Mouse (Mus musculus): Measurements from ENCODE around the gene Prtn3. TPM values are rescaled to one million over a fixed set of nuclear protein-coding genes. Genes with fewer than 3 reads are reported as not detected.

Prtn3 gene
- total and polyA plus RNA-seq, 3 experiments, result 0.55 to 1.2 (median 0.84) TPM

DNA sequence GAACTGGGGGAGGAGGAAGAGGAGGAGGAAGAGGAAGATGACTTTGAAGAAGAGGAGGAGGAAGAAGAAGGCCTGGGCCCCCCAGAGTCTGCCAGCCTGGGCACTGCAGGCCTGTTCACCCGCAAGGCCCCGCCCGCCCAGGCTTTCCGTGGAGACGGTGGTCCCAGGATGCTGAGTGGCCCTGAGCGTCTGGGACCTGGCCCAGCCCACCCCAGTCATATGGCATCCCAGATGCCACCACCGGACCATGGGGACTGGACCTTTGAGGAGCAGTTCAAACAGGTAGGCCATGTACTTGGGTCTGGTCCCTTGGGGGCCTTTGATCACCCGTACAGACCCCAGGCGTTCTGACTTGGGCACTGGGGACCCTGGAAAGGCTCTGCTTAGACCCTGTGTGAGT, 57.5 kb downstream of the Prtn3 start:
- Histone ChIP-seq H3K4me3 (no peak overlapping the region), H3K27ac (no peak overlapping the region), H3K9ac (ENCODE audit: low read depth, low read length) (no peak overlapping the region), H3K4me1 (ENCODE audit: control insufficient read depth, insufficient read depth, low read length) (peaks cover 29% of the 10 kb centered on the region), H3K27me3 (ENCODE audit: control insufficient read depth, insufficient read depth, low read length) (no peaks in the 10 kb centered on the region), H3K36me3 (ENCODE audit: control insufficient read depth, insufficient read depth, low read length) (no peaks in the 10 kb centered on the region), H3K79me2 (replicated peaks; ENCODE audit: control insufficient read depth, insufficient read depth, low read length) (no peaks in the 10 kb centered on the region)
- intact Hi-C loops (cut with DNase I), result no loop called here
- no peak for TF ChIP-seq CTCF (IDR thresholded peaks at IDR 0.05)
- TF ChIP-seq EP300 (IDR thresholded peaks at IDR 0.05; ENCODE audit: insufficient read depth, low read depth, low read length), result no peak
- TF ChIP-seq POLR2A (IDR thresholded peaks at IDR 0.05; ENCODE audit: insufficient read depth, low read depth, low read length), result no peak
- WGBS, result 88% methylated on average over 9 of the region's 9 CpGs
- DNase-seq, result no peak

DNA sequence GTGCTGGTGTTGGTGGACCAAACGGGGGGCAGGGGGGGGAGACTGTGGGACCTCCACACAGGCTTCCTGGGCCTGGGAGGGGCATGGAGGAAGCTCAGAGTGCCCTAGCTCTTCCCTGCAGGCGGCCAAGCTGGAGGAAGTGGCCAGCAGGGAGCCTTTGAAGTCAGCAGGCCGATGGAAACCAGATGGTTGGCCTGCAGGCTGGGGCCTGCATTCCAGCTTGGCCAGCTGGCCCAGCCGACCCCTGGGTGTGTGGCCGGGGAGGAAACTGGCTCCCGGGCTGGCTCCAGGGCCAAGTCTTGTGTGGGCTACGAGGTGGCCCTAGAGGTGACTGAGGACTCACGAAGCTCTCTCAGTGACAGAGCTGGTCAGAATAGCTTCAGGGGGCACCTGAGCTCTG, 58.5 kb downstream of the Prtn3 start:
- no peaks in the 10 kb centered on the region for H3K27me3 ChIP-seq (ENCODE audit: control insufficient read depth, insufficient read depth, low read length)
- H3K27ac ChIP-seq, result peak overlapping the region; percentile 28
- no peaks in the 10 kb centered on the region for H3K36me3 ChIP-seq (ENCODE audit: control insufficient read depth, insufficient read depth, low read length)
- peak; percentile 79 to 85 for DNase-seq
- H3K4me3 ChIP-seq, result no peak overlapping the region
- H3K4me1 ChIP-seq (ENCODE audit: control insufficient read depth, insufficient read depth, low read length), result peaks cover 31% of the 10 kb centered on the region
- TF ChIP-seq EP300 (IDR thresholded peaks at IDR 0.05; ENCODE audit: insufficient read depth, low read depth, low read length) (peak; percentile 73; the same call in 1 of the 2 replicates), POLR2A (IDR thresholded peaks at IDR 0.05; ENCODE audit: insufficient read depth, low read depth, low read length) (no peak), CTCF (IDR thresholded peaks at IDR 0.05) (0 out of 2 replicates have a peak, but pooled peaks have one; percentile 2)
- H3K79me2 ChIP-seq (replicated peaks; ENCODE audit: control insufficient read depth, insufficient read depth, low read length), result no peaks in the 10 kb centered on the region
- H3K9ac ChIP-seq (ENCODE audit: low read depth, low read length), result no peak overlapping the region
- intact Hi-C loops (cut with DNase I), result no loop called here
- 26% methylated on average over 8 of the region's 8 CpGs for WGBS

Small RNA genes within 50 kb of the gene (microRNA-seq; reads per million reads assigned to microRNA genes)
- gene Mir6910, result 0 to 1.1 reads per million in 2 experiments

Other genes with a start within 250 kb of the Prtn3 start
Only the 30 nearest of the 34 such genes appear.
- not detected for gene Madcam1, start 209.9 kb upstream of the Prtn3 start, total RNA-seq (2021)
- gene Madcam1, start 209.9 kb upstream of the Prtn3 start, polyA plus RNA-seq (2012; rRNA removed), result not detected in 2 replicates
- gene Tpgs1, start 205.1 kb upstream of the Prtn3 start, total RNA-seq (2021), result 10 to 100 TPM; 16.5 to 18.8 TPM
- 18.0 and 28.1 TPM in 2 replicates for gene Tpgs1, start 205.1 kb upstream of the Prtn3 start, polyA plus RNA-seq (2012; rRNA removed)
- gene Cdc34, start 192.3 kb upstream of the Prtn3 start, total RNA-seq (2021), result 100 to 1,000 TPM; 196 to 216 TPM
- 352 and 397 TPM in 2 replicates for gene Cdc34, start 192.3 kb upstream of the Prtn3 start, polyA plus RNA-seq (2012; rRNA removed)
- gene Gzmm, start 185.5 kb upstream of the Prtn3 start, total RNA-seq (2021), result 1 to 10 TPM; 6.4 to 6.5 TPM
- 7.4 and 9.2 TPM in 2 replicates for gene Gzmm, start 185.5 kb upstream of the Prtn3 start, polyA plus RNA-seq (2012; rRNA removed)
- 1,000 to 10,000 TPM; 1,364 to 1,491 TPM for gene Bsg, start 170.0 kb upstream of the Prtn3 start, total RNA-seq (2021)
- gene Bsg, start 170.0 kb upstream of the Prtn3 start, polyA plus RNA-seq (2012; rRNA removed), result 1,570 and 1,684 TPM in 2 replicates
- gene Hcn2, start 157.8 kb upstream of the Prtn3 start, total RNA-seq (2021), result 10 to 100 TPM; 17.0 to 17.5 TPM
- 23.8 and 33.5 TPM in 2 replicates for gene Hcn2, start 157.8 kb upstream of the Prtn3 start, polyA plus RNA-seq (2012; rRNA removed)
- 10 to 100 TPM; 42.2 to 44.7 TPM for gene Polrmt, start 127.9 kb upstream of the Prtn3 start, total RNA-seq (2021)
- gene Polrmt, start 127.9 kb upstream of the Prtn3 start, polyA plus RNA-seq (2012; rRNA removed), result 47.0 and 52.3 TPM in 2 replicates
- gene Fgf22, start 119.4 kb upstream of the Prtn3 start, total RNA-seq (2021), result not detected
- gene Fgf22, start 119.4 kb upstream of the Prtn3 start, polyA plus RNA-seq (2012; rRNA removed), result not detected in 2 replicates
- 10 to 100 TPM; 22.9 to 23.6 TPM for gene Rnf126, start 107.5 kb upstream of the Prtn3 start, total RNA-seq (2021)
- 41.4 and 48.0 TPM in 2 replicates for gene Rnf126, start 107.5 kb upstream of the Prtn3 start, polyA plus RNA-seq (2012; rRNA removed)
- 1 to 10 TPM; 3.8 to 4.7 TPM for gene Fstl3, start 97.2 kb upstream of the Prtn3 start, total RNA-seq (2021)
- 9.7 and 11.9 TPM in 2 replicates for gene Fstl3, start 97.2 kb upstream of the Prtn3 start, polyA plus RNA-seq (2012; rRNA removed)
- not detected for gene Prss57, start 83.5 kb upstream of the Prtn3 start, total RNA-seq (2021)
- gene Prss57, start 83.5 kb upstream of the Prtn3 start, polyA plus RNA-seq (2012; rRNA removed), result 0.08 and 0.20 TPM in 2 replicates
- gene Palm, start 80.9 kb upstream of the Prtn3 start, total RNA-seq (2021), result 10 to 100 TPM; 51.4 to 55.6 TPM
- gene Palm, start 80.9 kb upstream of the Prtn3 start, polyA plus RNA-seq (2012; rRNA removed), result 31.4 and 36.6 TPM in 2 replicates
- under 1 TPM; 0.50 to 0.52 TPM for gene Misp, start 53.5 kb upstream of the Prtn3 start, total RNA-seq (2021)
- gene Misp, start 53.5 kb upstream of the Prtn3 start, polyA plus RNA-seq (2012; rRNA removed), result 0.26 and 0.82 TPM in 2 replicates
- gene Ptbp1, start 20.0 kb upstream of the Prtn3 start, total RNA-seq (2021), result 10 to 100 TPM; 43.9 to 51.8 TPM
- gene Ptbp1, start 20.0 kb upstream of the Prtn3 start, polyA plus RNA-seq (2012; rRNA removed), result 47.5 and 52.6 TPM in 2 replicates
- under 1 TPM; 0.20 to 0.31 TPM for gene Plppr3, start 158 bp downstream of the Prtn3 start, total RNA-seq (2021)
- 0.50 and 0.80 TPM in 2 replicates for gene Plppr3, start 158 bp downstream of the Prtn3 start, polyA plus RNA-seq (2012; rRNA removed)
- gene Elane, start 11.8 kb downstream of the Prtn3 start, total RNA-seq (2021), result not detected
- 0.23 TPM in 1 of 2 replicates, not detected in the other for gene Elane, start 11.8 kb downstream of the Prtn3 start, polyA plus RNA-seq (2012; rRNA removed)
- gene Cfd, start 16.4 kb downstream of the Prtn3 start, total RNA-seq (2021), result 10 to 100 TPM; 22.9 to 98.7 TPM
- gene Cfd, start 16.4 kb downstream of the Prtn3 start, polyA plus RNA-seq (2012; rRNA removed), result 85.9 and 490 TPM in 2 replicates
- 10 to 100 TPM; 40.8 to 54.1 TPM for gene Med16, start 34.4 kb downstream of the Prtn3 start, total RNA-seq (2021)
- gene Med16, start 34.4 kb downstream of the Prtn3 start, polyA plus RNA-seq (2012; rRNA removed), result 54.9 and 62.4 TPM in 2 replicates
- not detected for gene Gm26602, start 36.4 kb downstream of the Prtn3 start, total RNA-seq (2021)
- gene Gm26602, start 36.4 kb downstream of the Prtn3 start, polyA plus RNA-seq (2012; rRNA removed), result not detected in 2 replicates
- under 1 TPM; 0.10 to 0.25 TPM for gene Kiss1r, start 42.5 kb downstream of the Prtn3 start, total RNA-seq (2021)
- 0.79 and 1.5 TPM in 2 replicates for gene Kiss1r, start 42.5 kb downstream of the Prtn3 start, polyA plus RNA-seq (2012; rRNA removed)
- 10 to 100 TPM; 82.4 to 85.6 TPM for gene R3hdm4, start 46.7 kb downstream of the Prtn3 start, total RNA-seq (2021)
- gene R3hdm4, start 46.7 kb downstream of the Prtn3 start, polyA plus RNA-seq (2012; rRNA removed), result 119 and 123 TPM in 2 replicates
- gene Arid3a, start 52.6 kb downstream of the Prtn3 start, total RNA-seq (2021), result 1 to 10 TPM; 1.3 to 1.5 TPM
- gene Arid3a, start 52.6 kb downstream of the Prtn3 start, polyA plus RNA-seq (2012; rRNA removed), result 0.88 and 1.7 TPM in 2 replicates
- 10 to 100 TPM; 27.8 to 29.4 TPM for gene Wdr18, start 85.7 kb downstream of the Prtn3 start, total RNA-seq (2021)
- gene Wdr18, start 85.7 kb downstream of the Prtn3 start, polyA plus RNA-seq (2012; rRNA removed), result 31.7 and 32.2 TPM in 2 replicates
- gene Grin3b, start 96.2 kb downstream of the Prtn3 start, total RNA-seq (2021), result under 1 TPM; 0.20 to 0.31 TPM
- 0.20 and 0.29 TPM in 2 replicates for gene Grin3b, start 96.2 kb downstream of the Prtn3 start, polyA plus RNA-seq (2012; rRNA removed)
- gene Tmem259, start 109.9 kb downstream of the Prtn3 start, total RNA-seq (2021), result 100 to 1,000 TPM; 109 to 124 TPM
- gene Tmem259, start 109.9 kb downstream of the Prtn3 start, polyA plus RNA-seq (2012; rRNA removed), result 184 and 220 TPM in 2 replicates
- 10 to 100 TPM; 30.2 to 39.3 TPM for gene Cnn2, start 114.1 kb downstream of the Prtn3 start, total RNA-seq (2021)
- gene Cnn2, start 114.1 kb downstream of the Prtn3 start, polyA plus RNA-seq (2012; rRNA removed), result 52.5 and 60.7 TPM in 2 replicates
- gene Abca7, start 122.0 kb downstream of the Prtn3 start, total RNA-seq (2021), result 1 to 10 TPM; 6.6 to 8.0 TPM
- 9.2 and 10.8 TPM in 2 replicates for gene Abca7, start 122.0 kb downstream of the Prtn3 start, polyA plus RNA-seq (2012; rRNA removed)
- gene Arhgap45, start 142.2 kb downstream of the Prtn3 start, total RNA-seq (2021), result 1 to 10 TPM; 3.5 to 5.1 TPM
- gene Arhgap45, start 142.2 kb downstream of the Prtn3 start, polyA plus RNA-seq (2012; rRNA removed), result 8.9 and 16.6 TPM in 2 replicates
- 10 to 100 TPM; 78.3 to 89.8 TPM for gene Polr2e, start 165.3 kb downstream of the Prtn3 start, total RNA-seq (2021)
- gene Polr2e, start 165.3 kb downstream of the Prtn3 start, polyA plus RNA-seq (2012; rRNA removed), result 182 and 194 TPM in 2 replicates
- 1,000 to 10,000 TPM in 1 of 2 experiments, 100 to 1,000 TPM in 1; 832 to 1,055 TPM for gene Gpx4, start 172.7 kb downstream of the Prtn3 start, total RNA-seq (2021)
- gene Gpx4, start 172.7 kb downstream of the Prtn3 start, polyA plus RNA-seq (2012; rRNA removed), result 860 and 993 TPM in 2 replicates